Mouse (Mus musculus) right cerebral cortex, postnatal 14 days (tissue): ENCODE measurements at regions not wholly inside any gene's neighbourhood (a gene's known extent, or its start where the extent isn't known, plus 50 kb on each side); places are given as distances from the start of the nearest gene placed in this dataset.
A peak's percentile ranks its signal among the peaks of the same experiment; 100 is the strongest.

Experiments used
- DNase-seq: peaks from one replicate; pipeline ENCODE4 v3.0.0; 2022

DNA sequence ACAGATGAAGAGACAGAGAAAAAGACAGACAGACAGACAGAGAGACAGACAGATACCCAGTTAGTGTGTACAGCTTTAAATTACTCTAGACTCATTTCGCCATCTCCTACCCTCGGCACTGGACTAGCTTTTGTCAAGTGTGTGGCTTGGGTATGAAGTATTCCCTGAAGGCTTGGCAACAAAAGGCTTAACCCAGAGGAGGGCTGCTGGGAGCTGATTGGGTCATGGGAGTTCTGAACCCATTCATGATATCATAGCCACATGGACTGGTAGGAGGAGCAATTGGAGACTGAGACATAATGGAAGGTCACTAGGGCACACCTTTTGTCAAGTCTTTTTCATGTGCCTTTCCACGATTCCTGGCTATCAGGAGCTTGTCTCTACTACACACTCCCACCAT lies 223.7 kb upstream of the Vstm2b start:
- DNase-seq = no peak

DNA sequence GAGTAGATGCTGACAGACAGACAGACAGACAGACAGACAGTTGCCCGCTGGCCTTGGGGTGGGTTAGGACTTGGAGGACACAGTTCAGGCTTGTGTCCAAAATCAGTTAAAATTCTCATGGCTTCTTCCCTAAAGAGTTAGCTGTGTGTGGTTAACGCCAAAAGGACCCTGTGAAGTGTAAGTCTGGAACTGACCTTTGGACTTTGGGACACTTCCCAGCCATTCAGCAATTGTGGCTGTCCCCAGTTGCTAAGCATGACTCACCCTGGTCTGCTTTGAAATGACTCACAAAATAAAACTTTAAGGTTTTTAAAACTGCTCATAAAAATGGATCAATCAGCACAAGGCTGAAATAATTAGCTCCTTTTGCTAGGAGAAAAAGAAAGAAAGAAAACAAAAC lies 220.5 kb upstream of the Vstm2b start:
- DNase-seq = no peak

DNA sequence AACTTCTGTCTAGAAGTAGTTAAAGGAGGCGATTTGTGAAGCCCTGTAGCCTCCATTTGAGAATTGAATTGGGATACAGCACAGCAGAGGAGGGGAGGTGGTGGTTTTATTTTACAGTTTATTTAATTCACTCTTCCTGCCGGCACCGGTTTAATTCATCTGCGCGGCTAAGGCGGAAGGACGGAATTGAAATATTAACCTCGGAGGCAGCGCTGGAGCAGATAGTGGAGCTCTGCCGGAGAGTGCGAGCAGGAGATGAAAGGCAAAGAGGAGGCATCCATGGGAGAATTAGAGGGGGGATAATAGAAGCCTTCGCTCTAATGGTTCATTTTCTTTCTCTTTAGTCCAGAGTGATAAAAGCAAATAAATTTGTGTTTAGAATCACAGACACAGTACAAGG lies 217.6 kb upstream of the Vstm2b start:
- DNase-seq = no peak

DNA sequence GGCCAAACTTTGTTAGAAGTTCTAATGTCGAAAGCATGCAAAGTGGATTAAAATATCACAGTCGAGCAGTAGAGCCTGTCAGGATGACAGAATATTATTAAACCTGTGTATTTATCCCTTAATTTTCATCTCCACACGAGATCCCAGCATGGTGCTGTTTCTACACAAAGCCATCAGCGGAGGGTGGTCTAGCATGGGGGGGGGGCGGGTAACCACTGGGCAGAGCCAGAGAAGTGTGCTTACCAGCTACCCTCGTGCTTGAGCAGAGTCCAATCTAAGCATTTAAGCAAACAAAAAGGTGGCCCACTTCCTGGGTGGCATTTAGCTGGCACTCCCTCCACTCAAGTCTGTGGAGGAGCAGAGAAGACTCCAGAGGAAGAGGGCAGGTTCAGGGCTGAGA lies 217.1 kb upstream of the Vstm2b start:
- DNase-seq = no peak

DNA sequence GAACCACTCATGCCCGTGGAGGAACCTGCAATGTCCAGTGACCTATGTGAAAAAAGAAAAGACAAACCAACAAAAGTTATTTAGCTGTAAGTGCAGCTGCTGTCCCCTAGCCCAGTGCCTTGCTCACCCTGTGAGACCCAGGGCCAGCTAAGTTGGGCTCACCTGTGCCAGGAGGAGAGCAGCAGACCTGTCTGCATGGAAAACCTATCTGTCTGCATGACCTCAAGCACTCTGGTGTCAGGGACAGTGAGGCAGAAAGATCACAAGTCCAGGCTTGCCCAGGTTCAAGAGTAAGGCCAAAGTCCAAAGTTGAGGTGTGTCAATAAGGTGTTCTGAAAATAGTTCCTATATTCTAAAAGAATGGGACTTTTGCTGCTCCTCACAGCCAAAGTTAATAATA lies 215.0 kb upstream of the Vstm2b start:
- DNase-seq = no peak

DNA sequence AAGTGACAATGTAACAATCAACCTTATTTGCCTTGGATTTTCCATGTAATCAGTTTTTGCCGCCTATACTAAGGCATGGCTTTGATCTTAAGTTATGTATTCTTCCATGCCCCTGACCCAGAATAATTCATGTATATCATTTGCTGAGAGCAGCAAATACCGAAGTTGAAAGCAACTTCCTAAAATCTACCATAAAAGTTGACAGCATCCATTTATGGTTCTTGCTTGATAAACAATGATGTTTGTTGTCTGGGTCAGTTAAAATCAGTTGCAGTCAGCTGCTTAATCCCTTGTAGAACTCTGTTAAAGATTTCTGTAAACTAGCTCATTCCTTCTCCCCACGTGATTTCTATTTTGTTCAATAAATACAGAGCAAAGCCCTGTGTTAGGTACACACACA lies 214.5 kb upstream of the Vstm2b start:
- no peak for DNase-seq

DNA sequence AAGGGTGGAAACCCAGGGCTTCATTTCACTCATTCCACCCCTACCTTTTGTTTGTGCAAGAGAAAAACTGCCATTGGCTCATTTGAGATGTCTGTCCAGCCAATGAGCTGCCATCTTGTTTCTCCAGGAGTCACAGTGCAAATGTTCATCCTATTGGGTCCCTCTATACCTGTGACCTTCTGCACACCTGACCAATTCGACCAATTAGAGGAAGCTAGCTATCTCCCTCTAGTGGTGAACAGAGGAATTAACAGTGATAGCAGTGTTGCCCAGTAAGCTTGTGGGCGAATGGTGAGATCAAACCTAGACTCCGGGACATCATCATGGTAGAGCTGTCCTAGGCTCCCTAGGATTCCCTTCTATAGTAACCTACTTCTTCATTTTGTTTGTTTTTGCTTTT lies 211.1 kb upstream of the Vstm2b start:
- no peak for DNase-seq

DNA sequence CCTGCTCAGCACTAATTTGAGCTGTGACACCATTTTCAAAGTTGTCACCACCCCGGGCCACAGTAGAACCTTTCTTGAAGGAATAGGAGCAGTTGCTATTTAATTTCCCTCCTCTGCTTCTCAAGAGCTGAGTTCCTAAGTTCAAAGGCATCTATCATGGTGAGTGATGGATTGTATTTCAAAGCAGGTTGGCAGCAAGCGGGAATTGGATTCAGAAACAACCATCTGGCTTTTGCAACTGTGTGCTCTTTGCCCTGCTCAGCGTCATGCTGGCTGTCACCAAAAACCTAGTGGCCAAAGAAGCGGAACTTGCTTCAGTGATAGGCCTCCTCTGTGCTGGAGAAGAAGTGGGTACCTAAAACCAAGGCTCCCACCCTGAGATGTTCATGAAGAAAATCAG lies 209.6 kb upstream of the Vstm2b start:
- no peak for DNase-seq

DNA sequence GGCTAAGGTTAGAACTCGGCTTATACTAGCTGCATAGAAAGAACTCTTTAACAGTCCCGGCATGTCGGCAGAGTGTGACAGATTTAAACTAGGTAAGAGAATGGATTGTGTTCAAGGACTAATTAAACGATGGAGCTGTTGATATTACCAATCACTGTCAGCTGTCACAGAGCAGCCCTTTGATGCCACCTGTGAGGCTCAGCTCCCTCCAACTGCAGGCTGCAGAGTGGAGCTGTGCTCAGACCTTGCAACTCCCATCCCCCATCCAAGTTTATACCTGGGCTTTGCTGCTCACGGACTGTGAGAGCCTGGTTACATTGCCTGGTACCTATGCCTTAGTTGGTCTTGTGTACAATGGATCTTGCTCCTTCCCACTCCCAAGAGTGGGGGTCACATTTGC lies 204.4 kb upstream of the Vstm2b start:
- no peak for DNase-seq

DNA sequence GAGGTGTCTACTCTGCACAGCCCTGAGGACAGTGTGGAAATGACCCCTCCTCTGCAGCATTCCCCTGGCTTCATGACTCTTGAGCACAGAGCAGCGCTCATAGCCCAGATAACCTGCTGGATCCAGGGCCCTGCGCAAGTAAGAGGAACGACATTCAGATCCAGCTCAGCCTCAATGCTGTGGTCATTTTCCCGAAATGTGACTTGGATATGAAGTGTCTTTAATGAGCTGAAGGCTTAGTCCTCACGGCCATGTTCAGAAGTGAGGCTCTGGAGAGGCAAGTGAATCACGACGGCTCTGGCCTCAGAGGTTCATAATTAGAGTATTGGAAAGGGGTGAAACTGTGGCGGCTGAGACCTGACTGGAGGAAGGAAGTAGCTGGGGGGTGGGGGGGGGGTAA lies 200.6 kb upstream of the Vstm2b start:
- DNase-seq = no peak

DNA sequence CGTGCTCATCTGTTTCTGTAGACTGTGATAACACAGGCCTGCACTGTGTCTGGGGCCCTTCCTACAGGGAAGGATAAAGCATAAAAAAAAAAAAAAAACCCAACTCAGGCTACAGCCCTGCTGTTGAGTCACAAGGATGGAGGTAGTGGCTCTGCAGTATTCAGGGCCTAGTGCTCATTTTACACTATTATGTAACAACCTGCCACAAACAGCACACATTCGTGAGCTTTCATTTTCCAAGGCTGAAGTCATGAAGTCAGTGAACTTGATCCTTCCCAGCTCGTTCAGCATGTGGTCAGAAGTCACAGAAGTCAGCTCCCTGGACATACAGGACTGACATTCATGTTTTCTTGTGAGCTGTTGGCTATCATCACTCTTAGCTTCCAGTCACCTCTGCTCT lies 199.8 kb upstream of the Vstm2b start:
- DNase-seq = no peak

DNA sequence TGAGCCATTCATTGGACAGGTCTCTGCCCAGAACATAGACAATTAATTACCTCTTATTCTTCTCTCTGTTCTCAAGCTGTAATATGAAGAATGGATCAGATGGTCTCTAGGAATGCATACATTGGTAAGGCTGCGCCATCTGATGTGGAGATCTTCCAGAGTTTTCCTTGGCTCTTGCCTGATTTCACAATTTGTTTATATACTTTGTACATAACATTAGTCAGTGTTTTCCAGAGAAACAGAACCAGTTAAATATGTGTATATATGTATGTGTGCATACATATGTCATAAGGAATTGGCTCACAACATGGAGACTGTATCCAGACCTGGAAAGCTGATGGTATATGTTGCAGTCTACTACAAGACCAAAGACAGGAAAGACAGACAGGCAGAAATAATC lies 198.5 kb upstream of the Vstm2b start:
- no peak for DNase-seq

DNA sequence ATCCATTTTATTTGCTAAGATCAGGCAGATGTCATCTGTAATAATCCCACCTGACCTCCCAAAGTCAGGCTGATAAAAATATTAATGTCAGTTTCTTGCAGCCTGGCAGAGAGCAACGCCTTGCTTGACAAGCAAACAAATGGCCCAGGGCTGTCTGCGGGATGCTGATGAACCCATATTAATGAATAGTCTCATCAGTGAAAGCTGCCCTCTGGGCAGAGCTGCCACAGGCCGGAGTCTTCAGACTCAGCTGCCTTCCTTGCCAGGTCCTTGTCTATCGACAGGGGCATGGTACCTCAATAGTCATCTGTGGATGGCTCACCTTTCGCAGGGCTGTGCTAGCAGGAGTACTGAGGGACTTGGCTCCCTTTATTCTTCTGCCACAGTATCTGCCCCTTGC lies 197.5 kb upstream of the Vstm2b start:
- no peak for DNase-seq

DNA sequence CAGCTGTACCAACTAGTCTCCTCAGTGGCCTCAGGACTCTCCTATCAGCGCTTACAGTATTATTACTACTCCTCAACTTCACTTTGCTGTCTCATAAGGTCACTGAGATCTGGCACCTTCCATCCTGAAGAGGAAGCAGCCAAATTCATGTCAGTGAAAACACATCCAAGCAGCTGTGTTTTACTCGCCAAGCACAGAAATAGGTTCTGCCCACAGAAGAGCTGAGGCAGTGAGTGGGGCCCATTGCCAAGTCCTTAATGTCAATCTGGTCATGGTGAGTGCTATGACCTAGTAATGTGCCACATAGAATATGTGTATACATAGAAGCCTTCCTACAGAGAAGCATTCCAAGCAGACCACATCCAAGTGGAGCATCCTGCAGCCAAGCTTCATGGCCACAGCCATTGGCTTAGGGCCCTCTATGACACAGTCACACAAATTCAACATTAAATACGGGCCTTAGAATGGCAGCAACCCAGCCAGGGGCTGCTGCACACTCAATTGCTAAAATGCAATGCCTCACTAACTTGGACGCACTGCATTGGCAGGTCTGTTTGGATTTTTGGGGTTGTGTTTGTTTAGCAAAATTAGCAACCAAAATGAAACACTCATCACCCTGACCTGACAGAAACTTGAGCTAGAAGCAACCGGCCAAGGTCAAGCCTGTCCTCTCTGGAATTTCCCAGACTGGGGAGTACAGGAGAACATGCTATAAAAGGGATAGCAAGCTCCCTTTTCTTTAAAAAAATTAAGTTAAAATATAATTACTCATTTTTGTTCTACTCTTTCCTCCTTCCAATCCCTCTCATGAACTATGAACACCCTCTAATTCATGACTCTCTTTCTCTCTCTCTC lies 195.7 kb upstream of the Vstm2b start:
- peak; percentile 14 for DNase-seq

DNA sequence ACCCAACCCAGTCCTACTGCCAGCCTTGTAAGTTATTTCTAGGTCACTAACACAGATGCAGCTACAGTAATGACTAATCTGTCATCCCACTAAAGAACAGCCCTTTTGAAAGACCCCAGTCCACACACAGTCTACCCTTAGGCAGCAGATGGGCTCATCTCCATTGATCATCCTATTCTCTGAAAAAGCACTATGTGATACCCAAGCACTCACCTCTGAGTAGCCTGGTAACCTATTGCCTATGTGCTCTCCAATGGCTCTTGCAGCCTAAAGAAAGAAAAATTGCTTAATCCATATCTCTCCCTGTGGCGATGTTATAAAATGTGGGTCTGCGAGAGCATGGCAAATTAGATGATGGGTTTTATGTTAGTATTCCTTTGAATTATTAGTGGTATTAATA lies 189.9 kb upstream of the Vstm2b start:
- DNase-seq = no peak

DNA sequence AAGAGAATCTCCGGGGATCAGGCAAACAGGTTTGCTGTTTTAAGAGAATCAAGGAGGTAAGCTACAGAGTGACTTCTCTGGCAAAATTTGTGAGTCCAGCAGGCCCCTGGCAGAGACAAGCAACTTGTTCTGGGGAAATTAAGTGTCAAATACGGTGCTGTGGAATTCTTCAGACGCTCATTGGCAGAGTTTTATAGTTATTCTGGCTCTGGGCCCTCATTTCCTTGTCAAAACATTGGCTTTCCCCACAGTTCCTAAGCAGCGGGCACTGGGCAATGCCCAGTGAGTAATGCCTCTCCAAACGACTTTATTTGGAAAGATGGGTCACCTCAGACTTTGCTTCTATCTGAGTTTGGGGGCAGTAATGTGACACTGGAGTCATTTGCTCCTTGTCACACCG lies 180.1 kb upstream of the Vstm2b start:
- no peak for DNase-seq

DNA sequence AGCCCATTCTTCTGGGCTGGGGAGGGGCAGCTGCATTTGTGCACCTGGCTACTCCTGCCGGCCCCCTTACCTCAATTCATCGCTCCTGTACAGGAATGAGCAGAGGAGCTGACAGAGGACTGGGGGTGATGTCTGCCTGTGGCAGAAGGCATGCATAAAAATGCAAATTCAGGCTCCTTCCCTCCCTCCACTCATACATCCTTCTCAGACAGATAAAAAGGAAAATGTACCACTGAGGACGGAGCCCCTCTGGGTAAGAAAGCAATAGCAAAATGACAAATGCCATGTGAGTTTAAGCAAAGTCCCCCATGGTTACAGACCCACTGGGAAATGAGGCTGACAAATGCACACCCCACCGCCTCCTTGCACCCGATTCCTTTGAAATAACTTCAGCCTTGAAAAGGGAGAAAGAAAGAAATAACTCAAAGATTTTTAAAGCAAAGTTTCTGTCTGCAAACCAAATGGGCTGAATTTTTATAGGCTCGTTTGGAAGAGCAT lies 161.1 kb upstream of the Vstm2b start:
- DNase-seq = no peak

DNA sequence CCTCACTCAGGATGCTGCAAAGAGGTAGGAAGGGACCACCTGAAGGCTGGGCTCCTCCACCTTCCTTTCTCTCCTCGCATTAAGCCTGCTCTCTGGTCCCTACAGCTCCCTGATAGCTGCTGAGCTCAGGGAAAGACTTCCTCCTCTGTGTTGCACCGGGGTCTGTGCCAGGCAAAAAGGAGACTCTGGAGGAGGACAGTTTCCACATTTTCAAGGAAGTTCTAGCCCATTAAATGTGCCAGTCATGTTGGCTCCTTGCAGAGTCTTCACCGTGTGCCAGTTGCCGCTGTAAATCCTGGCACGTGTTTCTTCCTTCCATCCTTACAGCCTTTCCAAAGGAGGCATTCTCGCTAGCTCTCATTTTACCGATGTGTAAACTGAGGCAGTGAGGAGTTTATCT lies 160.6 kb upstream of the Vstm2b start:
- peak; percentile 20 for DNase-seq

DNA sequence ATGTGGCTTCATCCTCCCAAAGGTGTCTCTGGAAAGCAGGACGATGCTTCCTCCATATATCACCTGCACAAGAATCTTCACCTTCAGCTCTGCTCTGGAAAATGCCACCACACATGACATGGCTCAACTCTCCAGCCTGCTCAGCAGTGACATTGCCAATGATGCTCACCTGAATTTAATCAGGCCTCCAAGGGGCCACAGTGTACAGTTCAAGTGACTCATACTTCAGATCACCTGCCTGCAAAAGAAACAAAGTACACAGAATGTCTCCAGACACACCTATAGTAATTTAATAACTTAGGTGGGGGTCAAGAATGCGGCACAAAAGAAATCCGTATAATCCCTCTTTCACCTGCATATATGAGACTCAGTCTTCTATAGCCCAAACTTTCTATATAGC lies 160.0 kb upstream of the Vstm2b start:
- no peak for DNase-seq

DNA sequence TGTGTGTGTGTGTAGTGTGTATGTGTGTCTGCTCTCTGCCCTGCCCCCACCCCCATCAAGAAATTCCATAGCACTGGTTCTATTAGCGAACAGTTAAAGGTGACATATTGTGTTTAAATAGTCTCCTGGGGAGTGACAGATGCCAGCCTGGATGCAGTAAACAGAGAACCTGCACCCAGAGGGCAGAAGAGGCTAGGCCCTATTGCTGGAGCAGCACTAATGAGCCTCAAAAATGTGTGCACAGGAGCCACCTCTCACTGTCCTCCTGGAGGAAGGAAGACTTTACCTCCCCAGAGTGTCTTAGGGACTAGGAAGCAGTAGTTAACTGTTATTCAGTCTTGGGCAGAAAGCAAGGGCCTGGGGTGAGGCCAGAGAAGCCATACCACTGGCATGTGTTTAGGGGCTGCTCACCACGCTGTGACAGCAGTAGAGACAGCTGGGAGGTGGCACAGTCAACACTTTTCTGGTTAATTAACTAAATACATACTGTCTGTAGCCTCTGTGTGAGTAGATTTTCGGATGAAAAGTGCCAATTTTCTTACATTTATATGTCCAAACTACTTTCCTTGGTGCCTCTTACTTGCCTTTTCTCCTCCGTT lies 155.5 kb upstream of the Vstm2b start:
- no peak for DNase-seq

DNA sequence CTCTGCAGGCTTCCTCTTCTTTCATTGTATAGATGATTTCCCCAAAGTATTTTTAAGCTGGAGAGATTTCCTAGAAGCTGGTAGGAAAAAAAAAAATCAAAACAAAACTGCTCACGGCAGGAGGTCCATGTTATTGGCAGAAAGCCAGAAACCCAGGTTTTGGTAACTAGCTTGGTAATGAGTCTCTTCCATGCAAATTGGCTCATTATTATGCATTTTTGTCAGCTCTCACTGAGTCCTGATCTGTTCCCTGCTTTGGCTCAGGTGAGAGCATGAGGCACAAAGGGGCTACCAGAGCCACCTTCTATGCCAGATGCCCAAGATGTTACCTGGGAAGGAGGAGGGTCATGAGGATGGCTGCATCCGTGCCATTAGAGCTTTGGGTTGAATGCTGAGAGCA lies 146.3 kb upstream of the Vstm2b start:
- DNase-seq = no peak

DNA sequence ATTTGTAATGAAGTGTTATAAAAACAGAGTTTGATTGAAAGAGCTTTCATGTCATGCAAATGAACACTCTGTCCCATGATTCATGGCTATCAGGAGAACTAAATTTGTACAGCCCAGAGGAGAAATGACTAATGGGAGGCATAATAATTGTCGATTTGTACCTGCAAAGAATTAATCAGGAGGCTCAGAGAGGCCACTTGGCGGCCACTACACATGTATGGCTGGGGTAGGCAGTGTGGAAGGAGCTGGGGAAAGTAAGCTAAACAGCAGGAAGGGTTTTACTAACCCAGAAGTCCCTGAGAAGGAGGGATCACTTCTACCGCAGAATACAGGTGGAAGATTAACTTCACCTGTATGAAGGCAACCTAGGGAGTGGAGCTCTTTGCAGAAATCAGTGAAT lies 145.9 kb upstream of the Vstm2b start:
- DNase-seq = no peak

DNA sequence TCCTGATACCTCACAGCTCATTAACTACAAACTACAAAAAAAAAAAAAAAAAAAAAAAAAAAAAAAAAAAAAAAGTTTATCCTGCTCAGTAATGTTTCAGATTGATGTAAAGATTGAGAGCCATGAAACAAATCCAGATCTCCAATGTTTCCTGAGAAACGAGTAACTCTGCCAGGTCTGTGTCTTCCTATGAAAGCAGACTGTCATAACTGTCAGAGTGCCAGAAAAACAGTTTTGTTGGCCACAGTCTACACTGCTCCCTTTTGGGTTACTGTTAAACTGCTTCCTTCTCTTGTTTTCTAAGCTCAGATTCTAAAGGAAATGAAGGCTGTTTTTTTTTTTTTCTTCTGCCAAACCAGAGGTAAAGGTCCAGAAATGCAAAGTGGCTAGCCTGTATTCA lies 144.6 kb upstream of the Vstm2b start:
- DNase-seq = no peak

DNA sequence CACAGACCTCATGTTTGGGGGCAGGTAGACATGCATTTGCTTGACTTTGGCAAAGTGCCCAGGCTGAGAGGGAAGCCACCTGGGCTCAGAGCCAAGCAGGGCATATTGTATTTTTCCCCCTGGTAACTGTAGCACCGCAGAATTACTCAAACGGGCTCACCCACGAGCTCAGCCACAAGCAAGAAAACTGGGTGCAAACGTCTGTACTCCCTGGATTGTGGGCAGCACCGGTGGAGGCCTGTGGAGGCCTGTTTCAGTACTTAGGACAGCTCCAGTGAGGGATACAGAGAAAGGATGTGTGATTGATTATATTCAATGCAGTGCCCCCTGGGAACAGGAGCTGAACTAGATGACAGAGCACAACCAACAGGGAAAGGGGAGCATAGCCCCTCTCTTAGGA lies 135.6 kb upstream of the Vstm2b start:
- DNase-seq = peak; percentile 34

DNA sequence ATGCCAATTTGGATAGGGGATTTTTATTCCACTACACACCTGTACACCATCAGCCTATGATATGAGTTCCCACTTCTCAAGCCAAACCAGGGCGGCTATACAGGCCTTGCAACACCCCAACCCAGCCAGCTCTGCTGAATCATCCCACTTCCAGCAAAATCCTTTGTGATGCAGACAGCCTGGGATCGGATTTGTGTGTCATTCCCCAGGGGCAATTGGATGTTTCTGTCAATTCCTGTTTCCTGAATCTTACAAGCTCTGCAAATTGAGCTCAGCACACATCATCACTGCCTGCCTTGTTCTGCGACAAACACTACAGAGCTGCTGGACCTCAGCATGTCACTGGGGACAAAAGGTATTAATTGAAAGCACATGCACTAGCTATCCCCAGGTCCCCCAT lies 132.0 kb upstream of the Vstm2b start:
- no peak for DNase-seq
